Mouse (Mus musculus): ENCODE measurements around the gene Hsf2bp.

Hsf2bp gene

DNA sequence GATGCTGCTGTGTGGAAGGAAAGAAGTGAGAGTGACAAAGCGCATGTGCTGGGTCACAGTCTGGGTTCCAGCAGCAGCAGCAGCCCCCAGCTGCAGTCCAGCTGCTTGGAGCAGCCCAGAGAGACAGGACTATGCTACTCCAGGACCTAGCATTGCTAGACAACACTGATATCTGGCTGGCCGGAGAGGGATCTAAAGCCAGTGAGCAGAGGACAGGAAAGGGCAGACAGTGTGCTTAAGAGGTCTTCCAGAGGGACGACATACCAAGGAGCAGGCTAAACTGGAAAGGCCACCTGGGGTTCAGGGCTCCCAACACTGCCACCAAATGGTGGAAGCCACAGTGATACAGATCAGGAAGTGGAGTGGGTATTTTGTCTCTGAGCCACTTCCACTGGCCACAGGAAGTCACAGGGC is 99.0 kb downstream of the Hsf2bp start:
- DNase-seq (ENCODE audit: low spot score) = no peak

DNA sequence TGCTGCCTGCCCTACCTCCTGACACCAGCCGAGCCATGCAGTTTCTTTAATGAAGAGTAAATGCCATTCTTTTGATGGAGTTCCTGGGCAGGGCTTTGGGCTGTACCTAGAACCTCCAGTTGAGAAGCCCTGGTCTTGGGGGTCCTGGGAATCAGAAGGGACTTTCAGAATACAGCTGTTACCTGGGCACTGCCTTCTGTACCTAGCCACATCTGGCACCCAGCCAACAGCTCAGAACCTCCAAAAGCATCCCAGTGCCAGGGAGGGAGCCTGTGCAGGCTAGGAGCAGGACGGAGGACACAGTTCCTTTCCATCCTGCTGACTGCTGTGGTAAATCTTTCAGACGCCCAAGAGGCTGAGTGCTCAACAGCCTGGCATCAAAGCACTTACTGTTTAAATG is 100.3 kb downstream of the Hsf2bp start:
- no peak for DNase-seq (ENCODE audit: low spot score)

DNA sequence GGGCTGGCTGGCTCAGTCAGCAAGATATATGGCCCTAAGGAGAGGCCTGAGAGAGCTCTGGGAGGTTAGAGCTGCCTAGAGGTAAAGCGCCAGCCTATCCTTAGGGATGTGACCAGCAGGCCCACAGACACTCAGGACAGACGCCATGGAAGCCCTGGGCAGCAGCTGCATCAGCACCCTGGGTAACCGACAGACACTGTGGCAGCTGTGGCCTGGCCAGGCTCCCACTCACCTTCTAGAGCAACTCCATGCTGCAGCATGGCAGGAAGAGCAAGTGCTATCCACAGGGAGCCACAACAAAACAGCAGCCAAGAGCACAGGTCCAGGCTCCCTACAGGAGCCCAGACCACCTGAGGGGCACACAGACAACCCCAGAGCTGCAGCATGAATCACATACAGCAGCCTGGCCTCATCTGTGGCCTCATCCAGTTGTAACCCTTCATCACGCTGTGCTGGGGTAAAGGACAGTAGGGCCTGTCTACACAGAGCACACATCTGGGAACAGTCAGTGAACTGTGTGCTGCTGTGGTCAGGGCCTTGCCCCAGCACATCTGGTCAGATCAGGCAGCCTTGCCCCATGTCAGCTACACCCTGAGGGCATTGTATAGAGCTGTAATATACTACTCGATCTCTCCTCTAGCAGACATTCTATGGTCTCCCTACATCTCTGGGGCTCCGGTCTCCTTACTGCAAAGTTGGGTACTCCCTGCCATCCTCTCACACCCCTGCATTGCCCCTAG is 100.9 kb downstream of the Hsf2bp start:
- DNase-seq (ENCODE audit: low spot score) = no peak

DNA sequence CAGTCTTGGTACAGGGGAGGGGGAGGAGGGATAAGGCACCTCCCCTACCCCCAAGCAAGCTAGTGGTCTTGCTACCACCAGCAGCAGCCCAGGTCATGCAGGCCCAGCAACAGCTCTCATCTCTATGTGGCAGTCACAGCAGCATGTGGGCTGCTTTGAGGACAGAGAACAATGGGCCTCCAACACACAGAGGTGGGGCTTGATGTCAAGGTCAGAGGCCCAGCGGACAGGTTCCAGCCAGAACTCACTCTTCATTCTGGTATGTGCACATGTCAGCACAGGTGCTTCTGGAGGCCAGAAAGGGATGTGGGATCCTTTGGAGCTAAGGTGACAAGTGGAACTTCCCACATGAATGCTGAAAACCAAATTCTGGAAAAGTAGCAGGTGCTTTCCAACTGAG is 102.2 kb downstream of the Hsf2bp start:
- no peak for DNase-seq (ENCODE audit: low spot score)

DNA sequence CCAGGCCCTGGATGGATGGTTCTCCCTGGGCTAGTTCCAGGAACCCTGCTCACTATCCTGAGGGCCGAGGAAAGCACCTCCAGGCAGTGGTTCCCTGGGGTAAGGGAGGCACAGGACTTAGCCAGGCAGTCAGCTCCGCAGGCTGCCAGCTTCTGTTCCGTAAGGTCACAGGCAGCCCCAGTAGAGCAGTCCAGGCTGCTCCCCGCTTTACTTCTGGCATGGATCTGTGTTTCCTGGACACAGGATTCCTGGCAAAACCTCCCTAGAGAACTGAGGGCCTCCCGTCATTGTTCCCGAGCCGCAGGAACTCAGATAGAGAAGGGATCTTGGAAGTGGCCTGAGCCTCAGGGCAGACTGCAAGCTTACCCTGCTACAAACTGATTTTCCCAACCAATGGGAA is 104.7 kb downstream of the Hsf2bp start:
- DNase-seq (ENCODE audit: low spot score) = no peak

DNA sequence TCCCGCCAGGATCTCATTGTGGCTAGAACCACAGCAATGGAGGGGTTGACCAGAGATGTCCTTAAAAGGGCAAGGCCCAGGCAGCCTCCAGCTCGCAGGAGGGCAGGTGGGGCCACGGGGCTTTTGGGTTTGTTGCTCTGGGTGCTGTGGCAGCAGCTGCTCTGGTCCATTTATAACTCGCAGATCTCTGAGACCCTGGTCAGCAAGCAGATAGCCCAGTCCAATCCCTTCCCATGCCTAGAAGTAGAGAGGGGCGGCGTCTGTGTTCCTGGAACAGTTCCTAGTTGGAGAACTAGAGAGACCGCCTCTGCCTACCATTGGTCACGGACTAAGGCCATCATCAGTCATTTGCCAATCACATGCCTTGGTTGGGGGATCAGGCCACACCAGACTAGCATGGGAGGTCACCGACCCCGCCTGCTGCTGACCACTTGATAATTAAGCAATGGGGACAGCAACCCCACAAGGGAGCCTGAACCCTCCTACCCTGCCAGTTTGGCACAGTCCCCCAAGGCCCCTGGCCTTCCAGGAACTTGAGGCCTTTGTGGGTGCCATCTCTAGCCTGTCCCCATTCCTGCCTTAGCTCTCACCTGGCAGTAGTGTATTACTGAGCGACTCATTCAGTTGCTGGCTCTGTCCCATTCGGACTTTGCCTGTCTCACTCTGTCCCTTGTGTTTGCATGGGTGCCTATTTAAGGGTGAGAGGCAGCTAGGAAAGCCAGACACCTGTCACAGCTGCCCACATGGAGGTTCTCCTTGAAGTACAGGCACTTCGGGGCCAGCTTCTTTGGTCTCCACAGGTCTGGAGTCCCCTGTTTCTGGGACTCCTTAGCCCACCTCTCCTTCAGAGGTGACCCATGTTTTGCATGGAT is 106.1 kb downstream of the Hsf2bp start:
- no peak for DNase-seq (ENCODE audit: low spot score)

DNA sequence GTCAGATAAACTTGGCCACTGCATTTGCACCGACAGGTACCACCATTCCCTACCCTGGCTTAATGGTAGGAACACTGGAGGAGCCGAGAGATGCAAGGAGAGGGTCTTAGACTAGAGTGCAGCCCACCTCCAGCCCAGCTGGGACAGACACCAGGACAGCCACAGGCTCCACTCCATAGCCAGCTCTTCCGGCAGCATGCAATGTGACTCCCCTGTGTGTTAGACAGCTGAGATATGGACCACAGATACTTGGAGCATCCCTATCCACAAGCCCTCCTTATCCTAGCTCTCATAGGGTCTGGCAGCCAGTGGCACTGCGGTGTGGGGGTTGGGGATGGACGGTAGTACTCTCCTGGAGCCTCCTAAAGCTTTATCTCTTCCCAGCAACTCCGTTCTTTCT is 107.1 kb downstream of the Hsf2bp start:
- DNase-seq (ENCODE audit: low spot score) = no peak

DNA sequence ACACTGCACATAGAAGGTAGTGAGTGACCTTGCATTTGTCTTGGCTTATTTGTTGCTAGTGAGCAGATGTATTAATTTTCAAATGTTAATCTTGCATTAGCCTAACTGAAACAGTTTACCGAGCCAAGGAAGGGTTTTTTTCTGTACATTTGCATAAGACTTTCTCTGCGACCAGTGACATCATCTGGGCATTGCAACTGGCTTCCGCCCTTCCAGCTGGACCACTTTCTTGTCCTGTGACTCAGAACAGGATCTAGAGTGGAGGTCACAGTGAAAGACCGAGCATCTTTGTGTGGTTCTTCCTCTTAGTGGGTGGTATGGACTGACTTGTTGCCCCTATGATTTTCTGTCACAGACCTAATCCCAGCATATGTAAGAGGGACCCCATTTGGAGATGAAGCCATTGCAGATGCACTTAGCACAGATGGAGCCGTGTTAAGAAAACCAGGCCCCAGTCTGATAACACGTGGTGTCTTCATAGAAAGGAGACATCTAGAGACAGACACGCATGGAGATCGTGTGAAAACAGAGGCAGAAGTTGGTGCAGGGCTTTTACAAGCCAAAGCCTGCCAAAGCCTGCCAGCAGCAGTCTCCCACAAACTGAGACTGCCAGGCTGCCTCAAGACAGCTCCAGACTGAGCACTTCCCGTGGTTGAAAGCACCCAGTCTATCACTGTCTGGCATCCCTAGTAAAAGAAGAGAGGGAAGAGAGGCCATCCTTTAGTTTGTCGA is 108.1 kb downstream of the Hsf2bp start:
- no peak for DNase-seq (ENCODE audit: low spot score)

DNA sequence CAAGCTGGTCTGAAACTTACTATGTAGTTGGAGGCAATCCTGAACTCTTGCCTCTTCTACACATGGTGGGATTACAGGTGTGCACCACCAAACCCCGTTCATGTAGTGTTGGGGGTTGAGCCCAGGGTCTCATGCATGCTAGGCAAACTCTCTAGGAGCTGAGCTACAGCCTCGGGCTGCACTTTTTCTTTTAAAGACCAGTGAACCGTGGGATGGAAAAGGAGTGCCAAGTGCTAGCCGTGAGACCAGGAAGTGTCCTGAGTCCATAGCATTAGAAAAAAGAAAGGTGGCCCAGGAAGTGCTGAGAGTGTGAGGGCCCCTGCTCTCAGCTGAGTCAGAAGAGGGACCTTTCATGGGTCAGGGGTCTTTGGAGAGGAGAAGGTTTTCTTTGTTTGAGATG is 111.9 kb downstream of the Hsf2bp start:
- no peak for DNase-seq (ENCODE audit: low spot score)

DNA sequence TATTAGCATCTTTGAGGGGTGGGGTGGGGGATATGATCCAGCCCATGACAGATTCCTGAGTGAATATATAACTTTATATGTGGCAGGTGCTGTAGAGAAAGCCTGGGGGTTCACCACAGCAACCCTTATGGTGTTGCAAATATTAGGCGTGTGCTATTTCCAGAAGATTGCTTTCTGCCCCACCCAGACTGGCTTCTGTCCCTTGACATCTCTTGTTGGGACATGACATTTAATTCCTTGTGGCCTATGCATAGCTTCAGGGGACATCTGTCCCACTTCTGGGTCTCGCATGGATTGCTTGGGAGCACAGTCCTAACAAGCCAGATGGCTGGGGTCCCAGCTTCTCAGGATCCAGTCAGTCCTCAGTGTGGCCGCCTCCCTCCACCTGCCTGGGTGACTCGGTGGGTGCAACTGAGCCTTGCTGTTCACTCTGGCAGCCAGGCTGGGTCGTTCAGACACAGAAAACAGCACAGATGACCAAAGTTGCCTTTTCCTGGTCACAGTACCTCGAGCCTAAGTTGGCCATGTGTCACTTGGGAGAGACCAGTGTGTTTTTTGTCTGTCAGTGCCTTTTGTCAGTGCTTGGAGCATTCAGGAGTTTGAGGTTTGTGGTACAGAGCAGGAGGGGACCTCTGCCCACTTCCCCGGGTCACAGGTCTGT is 112.7 kb downstream of the Hsf2bp start:
- DNase-seq (ENCODE audit: low spot score) = no peak

DNA sequence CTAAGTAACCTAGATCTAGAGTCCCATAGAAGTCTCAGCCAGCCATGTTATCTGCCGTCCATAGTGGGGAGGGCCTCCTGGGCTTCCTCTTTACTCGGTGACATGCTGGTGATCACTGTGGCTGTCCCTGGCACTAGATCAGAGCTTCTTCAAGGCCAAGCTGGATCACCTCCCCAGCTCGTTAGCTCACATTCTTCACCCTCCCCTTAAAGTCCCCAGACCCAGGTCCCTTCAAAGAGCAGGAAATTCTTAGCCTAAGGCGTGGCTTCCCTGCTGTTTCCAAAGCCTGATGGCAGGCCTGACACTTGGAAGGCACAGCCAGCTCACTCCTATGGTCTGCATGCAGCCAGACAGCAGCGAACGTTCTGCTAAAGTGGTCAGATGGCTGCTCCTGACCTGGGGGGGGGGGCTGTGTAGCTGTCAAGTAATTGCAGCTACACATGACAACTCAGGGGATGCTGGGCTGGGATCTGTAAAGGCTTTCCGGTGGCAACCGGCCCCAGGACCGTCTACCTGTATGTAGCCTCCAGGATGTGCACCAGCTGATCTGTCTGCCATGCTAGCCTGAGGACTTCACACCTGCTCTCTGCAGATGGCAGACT is 115.5 kb downstream of the Hsf2bp start:
- DNase-seq (ENCODE audit: low spot score) = no peak

DNA sequence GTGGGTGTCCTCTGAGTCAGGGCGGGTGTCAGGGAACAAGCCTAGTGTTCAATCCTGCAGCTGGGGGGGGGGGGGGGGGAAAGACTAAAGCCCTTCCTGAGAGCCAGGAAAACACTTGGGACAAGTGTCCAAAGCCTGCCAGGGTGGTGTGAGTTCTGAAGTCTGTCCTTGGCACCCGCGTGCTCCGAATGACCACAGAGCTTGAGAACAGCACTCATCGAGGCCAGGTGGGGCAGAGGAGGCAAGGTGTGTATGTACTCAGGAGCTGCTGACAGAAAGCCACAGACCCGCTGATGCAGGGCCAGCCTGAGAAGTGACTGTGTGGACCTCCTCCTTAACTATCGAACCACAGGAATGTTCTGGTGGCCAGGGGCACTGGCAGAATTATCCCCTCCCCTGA is 116.5 kb downstream of the Hsf2bp start:
- no peak for DNase-seq (ENCODE audit: low spot score)

DNA sequence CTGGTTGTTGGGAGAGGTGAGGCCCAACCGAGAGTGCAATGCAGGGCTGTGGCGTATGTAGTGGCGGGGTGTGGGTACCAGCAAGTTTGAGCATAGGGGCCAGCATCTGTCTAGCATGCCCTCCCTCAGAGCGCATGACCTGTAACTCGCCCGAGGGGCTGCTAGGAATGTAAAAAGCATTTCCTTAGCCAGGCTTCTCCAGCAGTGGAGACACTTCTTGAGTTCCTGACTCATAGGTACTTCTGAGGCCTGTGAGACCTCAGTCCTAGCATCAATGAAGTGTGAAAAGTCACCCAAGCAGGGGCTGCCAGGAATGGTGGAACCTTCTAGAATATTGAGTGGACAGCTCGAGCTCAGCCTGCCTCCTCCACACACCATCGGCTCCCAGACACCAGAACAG is 117.8 kb downstream of the Hsf2bp start:
- no peak for DNase-seq (ENCODE audit: low spot score)

DNA sequence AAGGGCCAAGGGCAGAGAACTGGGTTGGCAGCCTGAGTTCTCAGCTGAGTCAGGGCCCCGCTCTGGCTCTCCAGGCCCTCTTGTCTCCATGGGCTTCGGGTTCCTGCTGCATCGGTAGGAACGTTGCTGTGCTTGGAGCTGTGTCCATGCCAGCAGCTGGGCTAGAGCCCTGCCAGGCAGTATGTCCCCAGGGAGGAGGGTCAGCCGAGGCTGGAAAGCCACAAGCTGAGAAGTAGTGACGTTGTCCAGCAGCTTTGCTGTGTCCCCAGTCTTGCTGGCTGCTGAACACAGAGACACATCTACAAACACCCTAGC is 119.7 kb downstream of the Hsf2bp start:
- no peak for DNase-seq (ENCODE audit: low spot score)

DNA sequence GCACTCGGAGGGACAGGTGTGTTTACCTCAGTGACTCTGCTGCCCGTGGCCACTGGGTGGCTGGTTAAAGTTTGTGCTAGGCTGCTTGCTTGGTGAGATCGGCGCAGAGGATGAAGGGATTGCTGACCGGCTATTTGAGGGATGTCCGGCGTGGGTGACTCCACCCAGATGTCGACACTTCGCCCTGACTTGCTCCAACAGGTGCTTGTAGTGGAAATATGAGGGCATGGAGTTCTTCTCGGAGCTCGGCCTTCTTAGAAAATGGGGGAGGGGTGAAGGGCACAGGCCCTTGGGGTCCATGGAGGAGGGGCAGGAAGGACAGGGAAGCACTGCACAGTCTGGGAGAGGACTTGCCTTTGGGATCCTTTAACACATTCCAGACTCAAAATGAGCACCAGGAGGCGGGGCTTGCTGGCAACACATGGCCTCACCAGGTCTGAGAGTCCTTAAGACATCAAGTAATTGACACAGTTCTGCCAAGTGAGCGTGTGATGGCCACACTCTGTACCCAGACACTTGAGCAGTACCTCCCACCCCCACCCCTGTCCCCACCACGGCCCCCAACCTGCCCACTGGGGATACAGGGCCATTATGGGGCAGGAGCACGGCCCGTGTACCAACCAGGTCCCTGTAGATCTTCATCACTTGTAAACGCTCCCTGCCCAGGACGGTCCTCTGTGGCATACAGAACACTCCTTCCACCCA is 120.2 kb downstream of the Hsf2bp start:
- DNase-seq (ENCODE audit: low spot score) = no peak

DNA sequence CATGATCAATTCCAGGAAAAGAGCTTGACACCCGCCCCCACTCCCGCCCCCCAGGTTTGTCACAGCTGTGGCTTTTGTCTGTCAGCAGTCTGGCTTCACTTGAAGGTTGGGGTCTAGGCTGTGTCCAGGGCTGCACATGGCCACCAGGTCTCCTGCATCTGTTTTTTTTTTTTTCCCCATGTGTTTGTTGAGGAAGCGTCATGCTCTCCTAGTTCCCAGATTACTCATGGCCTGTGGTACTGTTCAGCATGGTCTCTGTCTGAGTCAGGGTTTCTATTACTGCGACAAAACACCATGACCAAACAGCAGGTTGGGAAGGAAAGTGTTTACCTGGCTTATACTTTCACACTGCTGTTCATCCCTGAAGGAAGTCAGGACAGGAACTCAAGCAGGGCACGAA is 121.8 kb downstream of the Hsf2bp start:
- DNase-seq (ENCODE audit: low spot score) = no peak

DNA sequence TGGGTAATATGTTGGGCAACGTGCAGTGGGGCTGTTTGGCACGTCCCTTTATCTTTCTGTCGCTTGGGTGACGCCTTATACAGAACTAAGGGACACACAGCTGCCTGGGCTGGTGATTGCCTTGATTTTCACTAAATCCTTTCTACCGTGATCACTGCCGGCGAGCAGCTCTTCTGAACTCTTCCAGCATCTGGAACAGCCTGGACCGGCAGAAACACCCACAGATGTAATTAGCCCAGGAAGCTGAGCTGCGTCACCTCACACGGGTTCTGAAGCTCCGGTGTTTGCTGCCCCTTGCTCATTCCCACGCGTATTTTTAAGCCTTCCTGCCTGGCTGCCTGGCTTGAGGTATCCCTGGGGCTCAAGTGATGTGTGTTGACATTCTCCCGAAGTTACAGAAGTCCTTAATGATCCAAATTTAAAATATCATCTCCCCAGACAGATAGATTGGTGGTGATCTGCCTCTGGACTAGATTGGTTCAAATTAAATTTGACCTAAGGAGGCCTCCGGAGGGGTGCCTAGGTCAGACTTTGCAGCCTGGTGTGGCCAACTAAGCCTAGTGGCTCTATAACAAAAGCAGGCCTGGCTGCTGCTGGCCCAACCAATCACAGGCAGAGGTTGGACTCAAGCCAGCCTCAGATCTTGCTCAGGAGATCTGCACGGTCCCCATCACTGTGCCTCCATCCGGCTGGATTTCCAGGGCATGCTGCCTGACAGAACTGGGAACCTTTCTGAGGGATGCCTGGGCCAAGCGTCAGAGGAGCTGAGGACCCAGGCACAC is 123.1 kb downstream of the Hsf2bp start:
- DNase-seq (ENCODE audit: low spot score) = no peak

DNA sequence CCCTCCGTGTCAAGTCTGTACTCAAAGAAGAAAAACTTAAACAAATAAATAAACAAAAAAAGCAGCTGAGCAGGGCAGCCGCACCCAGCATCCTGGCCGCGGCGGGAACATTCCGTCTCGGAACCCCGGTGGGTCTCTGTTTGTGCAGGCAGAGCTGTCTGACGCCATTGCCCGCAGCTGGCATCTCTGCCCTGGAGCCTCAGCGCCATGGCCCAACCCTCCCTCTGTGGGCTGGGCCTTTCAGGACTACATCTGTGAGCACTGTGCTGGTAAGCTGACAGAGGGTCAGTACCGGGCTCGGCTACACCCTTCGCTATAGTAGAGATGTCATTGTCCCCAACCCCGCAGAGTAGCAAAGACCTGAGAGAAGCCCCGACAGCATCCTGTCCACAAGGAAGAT is 123.8 kb downstream of the Hsf2bp start:
- no peak for DNase-seq (ENCODE audit: low spot score)

DNA sequence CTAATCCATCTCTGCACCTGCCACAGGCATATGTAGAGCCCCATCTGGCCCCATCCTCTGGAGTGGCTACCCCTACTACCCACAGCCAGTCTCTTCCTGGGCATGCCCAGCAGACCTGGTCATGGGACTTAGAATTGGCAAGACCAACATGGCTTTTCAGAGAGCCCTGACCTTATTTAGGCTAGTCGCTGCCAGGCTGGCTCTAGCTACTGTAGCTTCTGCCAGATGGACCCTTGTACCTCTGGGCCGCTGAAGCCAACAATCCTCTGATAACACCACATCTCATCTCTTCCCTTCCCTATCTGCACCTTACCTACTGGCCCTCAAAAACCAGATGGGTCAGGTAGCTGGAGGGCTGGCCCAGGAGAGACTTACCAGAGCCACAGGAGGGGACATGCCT is 127.2 kb downstream of the Hsf2bp start:
- DNase-seq (ENCODE audit: low spot score) = no peak

DNA sequence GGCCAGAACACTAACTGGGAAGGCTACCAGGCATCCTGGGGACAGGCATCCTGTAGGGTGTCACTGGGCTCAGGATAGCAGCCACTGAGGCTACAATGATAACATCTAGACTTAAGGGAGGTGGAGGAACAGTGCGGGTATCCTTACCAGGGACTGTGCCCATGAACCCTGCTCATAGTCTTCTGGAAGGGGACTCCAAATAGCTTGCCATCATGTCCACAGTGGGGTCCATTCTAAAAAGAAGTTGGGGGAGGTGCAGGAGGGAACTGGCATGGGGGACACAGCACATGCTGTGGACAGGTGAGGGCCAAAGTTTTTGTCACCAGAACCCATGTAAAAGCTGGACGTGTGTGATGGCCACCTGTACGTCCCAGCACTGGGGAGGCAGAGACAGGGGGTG is 129.7 kb downstream of the Hsf2bp start:
- DNase-seq (ENCODE audit: low spot score) = no peak

DNA sequence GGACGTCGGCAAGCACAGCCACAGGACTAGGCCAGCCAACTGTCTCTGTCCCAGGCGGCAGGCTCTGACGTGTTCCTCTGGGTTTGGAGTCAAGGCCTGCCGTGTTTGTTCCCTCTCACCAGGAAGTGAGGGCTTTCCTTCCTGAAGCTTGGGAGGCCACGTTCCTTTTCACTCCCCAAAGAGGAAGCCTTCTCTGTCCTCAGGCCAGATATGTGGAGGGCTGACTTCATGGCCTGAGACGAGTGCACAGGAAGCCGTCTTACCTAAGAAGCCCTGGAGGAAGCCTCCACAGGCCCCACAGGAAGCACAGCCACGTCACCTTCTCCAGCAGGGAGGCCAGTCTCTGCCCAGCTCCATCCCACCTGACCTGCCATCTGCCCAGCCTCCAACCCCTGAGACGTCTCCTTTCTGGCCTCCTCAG is 130.3 kb downstream of the Hsf2bp start:
- no peak for DNase-seq (ENCODE audit: low spot score)

Data from ovary, postnatal 14 days (tissue).